Mouse (Mus musculus) ovary, postnatal 10 days (tissue): ENCODE results near the gene Med17.

Experiments
- DNase-seq: peaks from one replicate; pipeline ENCODE4 v3.0.0; 2022; ENCODE audit warnings: low spot score

The Med17 gene

GRCm38 (mm10) chr9:15288402-15288801, 8.7 kb upstream of the Med17 start:
- no peak for DNase-seq

- no peak for DNase-seq
These were observed 8.1 kb upstream of the Med17 start for GRCm38 (mm10) chr9:15287846-15288245.

- no peak for DNase-seq
These were observed 5.7 kb upstream of the Med17 start for GRCm38 (mm10) chr9:15285443-15285842.

GRCm38 (mm10) chr9:15280491-15280879, 754 bp upstream of the Med17 start:
- DNase-seq = no peak

GRCm38 (mm10) chr9:15279139-15279648, 537 bp downstream of the Med17 start:
- no peak for DNase-seq

GRCm38 (mm10) chr9:15278343-15278742, 1.4 kb downstream of the Med17 start:
- DNase-seq = no peak

- no peak for DNase-seq
These were observed 2.9 kb downstream of the Med17 start for GRCm38 (mm10) chr9:15276855-15277254.

- no peak for DNase-seq
These were observed 5.8 kb downstream of the Med17 start for GRCm38 (mm10) chr9:15273981-15274380.

- no peak for DNase-seq
These were observed 16.2 kb downstream of the Med17 start for GRCm38 (mm10) chr9:15263487-15263886.

- DNase-seq = no peak
These were observed 17.8 kb downstream of the Med17 start for GRCm38 (mm10) chr9:15261980-15262379.

- DNase-seq = no peak
These were observed 23.5 kb downstream of the Med17 start for GRCm38 (mm10) chr9:15256214-15256613.

GRCm38 (mm10) chr9:15254501-15254900, 25.2 kb downstream of the Med17 start:
- no peak for DNase-seq

GRCm38 (mm10) chr9:15252196-15252595, 27.5 kb downstream of the Med17 start:
- DNase-seq = no peak

GRCm38 (mm10) chr9:15250376-15250775, 29.4 kb downstream of the Med17 start:
- no peak for DNase-seq

- DNase-seq = no peak
These were observed 34.2 kb downstream of the Med17 start for GRCm38 (mm10) chr9:15245319-15246075.

GRCm38 (mm10) chr9:15242130-15242529, 37.6 kb downstream of the Med17 start:
- no peak for DNase-seq

GRCm38 (mm10) chr9:15241596-15241939, 38.2 kb downstream of the Med17 start:
- DNase-seq = peak; percentile 26

GRCm38 (mm10) chr9:15240863-15241595, 38.7 kb downstream of the Med17 start:
- no peak for DNase-seq

GRCm38 (mm10) chr9:15240006-15240405, 39.7 kb downstream of the Med17 start:
- DNase-seq = no peak

- peak; percentile 7 for DNase-seq
These were observed 40.4 kb downstream of the Med17 start, which contains the start of gene Vstm5 for GRCm38 (mm10) chr9:15239042-15239925. Vstm5 (plus strand) TSS chr9:15239045.

GRCm38 (mm10) chr9:15238297-15238990, 41.3 kb downstream of the Med17 start:
- DNase-seq = no peak
